Mouse (Mus musculus) heart, postnatal 25 days (tissue): ENCODE data around the gene Myo3b. TPM values are rescaled to one million over a fixed set of nuclear protein-coding genes. Genes with fewer than 3 reads are reported as not detected.

Experiments used
- DNase-seq: peaks from one replicate; pipeline ENCODE4 v3.0.0; 2022; ENCODE audit warnings: low spot score
- intact Hi-C: fragments of 180-260 bp; cut with DNase I; formaldehyde crosslinking; loops from one replicate; pipeline ENCODE4 v1.15.1; 2025
- total RNA-seq, 2 experiments: library from RNA; stranded (reverse); gene quantifications; 2 replicates each; pipeline ENCODE4 v1.2.3; 2021

Myo3b gene
- total RNA-seq, 2 experiments from 2014 or later, result not detected

DNA sequence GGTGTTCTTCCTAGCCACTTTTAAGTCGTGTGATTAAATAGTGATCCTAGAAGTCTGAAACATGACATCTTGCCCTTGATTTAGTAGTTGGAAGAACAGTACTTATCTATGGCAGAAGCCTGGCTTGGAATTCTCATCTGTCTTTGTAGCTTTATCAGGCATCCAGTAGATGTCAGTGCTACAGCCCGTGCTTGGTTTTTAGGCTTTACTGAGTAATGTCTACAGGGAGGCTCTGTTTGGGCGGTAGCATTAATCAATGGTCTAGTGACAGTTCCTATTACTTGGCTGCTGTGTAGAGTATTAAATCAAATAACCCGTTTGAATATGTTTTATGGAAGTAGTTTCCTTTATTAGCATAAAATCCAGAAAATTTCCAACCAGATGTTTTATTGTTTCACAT, 210.9 kb downstream of the Myo3b start:
- intact Hi-C loops, result no loop called here
- no peak for DNase-seq

GRCm38 (mm10) chr2:70251256-70251655, 212.3 kb downstream of the Myo3b start:
- intact Hi-C loops, result no loop called here
- DNase-seq, result no peak

DNA sequence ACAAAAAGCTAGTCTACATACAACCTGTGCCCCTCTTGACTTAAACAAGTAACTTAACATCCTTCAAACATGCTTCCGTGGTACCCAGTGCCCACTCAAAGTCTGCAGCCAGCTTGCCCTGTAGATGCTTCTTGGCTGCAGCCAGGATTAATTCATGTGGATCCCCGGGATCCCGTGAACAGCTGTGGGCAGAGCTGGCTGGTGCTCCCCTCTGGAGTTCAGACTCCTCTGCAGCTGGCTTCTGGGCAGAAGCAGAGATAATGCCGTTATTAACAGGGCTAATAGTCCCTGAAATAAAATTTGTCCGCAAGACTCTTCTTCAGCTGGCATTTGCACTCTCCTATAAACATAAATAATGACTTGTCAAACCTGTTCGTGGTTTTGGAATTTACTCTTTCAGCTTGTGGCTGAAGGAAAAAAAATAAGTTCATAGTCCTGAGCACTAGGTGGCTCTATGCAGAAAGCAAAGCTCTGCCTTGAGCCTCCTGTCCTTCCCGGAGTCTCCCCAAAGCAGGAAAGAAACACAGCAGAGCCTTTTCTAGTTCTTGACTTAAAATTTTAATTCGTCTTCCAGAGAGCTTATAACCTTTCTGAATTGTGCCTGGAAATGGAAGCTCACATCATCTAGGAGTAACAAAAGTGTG, 220.6 kb downstream of the Myo3b start:
- DNase-seq, result no peak
- intact Hi-C loops, result no loop called here

DNA sequence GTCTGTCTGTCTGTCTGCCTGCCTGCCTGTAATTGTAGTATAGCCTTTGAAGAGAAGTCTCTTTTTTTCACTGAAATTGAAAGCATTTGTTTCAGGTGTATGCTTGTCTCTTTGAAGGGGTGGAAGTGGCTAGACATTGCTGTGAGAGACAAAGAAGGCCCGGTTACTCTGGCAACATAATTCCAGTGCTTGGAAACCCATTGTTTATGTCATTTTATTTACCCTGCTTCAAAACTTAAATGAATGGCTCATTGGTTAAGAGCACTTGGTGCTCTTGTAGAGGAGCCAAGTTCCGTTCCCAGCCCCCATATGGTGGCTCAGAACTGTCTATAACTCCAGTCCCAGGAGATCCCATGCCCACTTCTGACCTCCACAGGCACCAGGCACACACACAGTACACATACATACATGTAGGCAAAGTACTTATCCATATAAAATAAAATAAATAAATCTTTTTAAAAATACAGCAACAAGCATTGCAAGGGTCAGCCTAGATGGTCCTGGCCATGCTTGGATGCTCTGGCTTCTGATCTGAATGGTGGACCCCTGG, 221.8 kb downstream of the Myo3b start:
- no peak for DNase-seq
- intact Hi-C loops, result no loop called here

GRCm38 (mm10) chr2:70261703-70262564, 223.0 kb downstream of the Myo3b start:
- intact Hi-C loops, result no loop called here
- no peak for DNase-seq

DNA sequence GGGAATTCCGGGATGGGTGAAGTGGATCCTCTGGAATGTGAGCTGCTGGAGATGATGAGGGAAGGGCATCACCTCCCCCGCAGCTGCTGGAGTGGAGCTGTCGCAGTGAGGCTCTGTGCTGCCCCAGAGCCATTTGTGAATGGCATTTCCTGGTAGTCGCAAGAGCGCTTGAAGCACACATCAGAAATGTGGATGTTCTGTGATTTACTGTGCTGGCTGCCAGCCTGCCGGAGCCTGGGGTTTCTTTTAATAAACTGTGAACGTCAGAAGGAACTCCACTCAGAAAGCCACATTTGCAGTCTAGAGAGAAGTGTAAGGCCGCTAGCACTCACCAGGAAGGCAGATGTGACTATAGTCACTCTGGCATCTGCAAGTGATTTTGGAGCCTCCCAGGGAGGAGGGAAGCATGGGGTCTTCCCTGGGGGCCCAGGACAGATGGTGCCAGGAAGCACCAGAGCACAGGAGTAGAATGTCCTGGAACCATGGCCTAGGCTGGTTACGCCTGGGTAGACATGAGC, 223.7 kb downstream of the Myo3b start:
- no peak for DNase-seq
- intact Hi-C loops, result no loop called here

GRCm38 (mm10) chr2:70278425-70279277, 239.7 kb downstream of the Myo3b start:
- no peak for DNase-seq
- intact Hi-C loops, result loop anchor here (5.0 kb wide), 1 partner anchor 264 kb away; no protein-coding TSS in a partner anchor

GRCm38 (mm10) chr2:70284109-70284508, 245.2 kb downstream of the Myo3b start:
- intact Hi-C loops, result no loop called here
- DNase-seq, result no peak

DNA sequence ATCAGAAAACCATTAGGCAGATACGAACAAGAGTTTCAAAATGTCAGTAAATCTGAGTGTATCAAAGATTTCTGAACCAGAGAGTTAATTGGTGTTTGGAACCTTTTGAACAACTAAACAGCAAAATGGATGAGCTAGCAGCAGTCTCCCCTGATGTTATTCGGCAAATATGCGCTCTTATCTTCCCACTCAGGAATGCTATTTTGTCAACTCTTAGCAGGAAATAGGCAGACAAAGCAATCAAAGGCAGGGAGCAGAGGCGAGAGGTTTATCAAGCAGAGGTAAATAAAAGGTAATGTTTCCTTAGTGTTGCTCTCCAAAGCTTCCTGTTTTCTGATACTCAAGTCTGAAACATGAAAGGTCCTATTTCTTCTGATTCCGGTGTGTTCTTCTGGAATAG, 252.1 kb downstream of the Myo3b start:
- intact Hi-C loops, result no loop called here
- DNase-seq, result no peak

DNA sequence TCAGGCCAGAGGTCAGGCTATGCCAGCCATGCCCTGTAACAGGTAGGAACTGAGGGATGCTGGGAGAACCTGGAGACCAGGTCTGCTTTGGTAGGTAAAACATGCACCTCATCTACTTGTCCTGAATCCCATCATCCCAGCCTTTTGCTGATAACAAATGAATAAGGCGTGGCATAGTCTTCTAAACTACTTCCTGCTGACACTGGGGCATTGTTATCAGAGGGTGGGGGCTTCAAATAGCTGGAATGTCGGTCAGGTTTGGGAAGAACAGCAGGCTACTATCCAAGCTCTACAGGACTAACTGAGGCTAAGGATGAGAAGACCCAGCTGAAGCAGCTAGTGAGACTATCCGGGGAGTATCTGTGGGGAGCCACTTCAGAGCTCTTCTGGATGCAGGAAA, 253.8 kb downstream of the Myo3b start:
- intact Hi-C loops, result no loop called here
- DNase-seq, result no peak

- intact Hi-C loops, result no loop called here
- DNase-seq, result no peak
Measured at GRCm38 (mm10) chr2:70302905-70303304, 264.0 kb downstream of the Myo3b start.

DNA sequence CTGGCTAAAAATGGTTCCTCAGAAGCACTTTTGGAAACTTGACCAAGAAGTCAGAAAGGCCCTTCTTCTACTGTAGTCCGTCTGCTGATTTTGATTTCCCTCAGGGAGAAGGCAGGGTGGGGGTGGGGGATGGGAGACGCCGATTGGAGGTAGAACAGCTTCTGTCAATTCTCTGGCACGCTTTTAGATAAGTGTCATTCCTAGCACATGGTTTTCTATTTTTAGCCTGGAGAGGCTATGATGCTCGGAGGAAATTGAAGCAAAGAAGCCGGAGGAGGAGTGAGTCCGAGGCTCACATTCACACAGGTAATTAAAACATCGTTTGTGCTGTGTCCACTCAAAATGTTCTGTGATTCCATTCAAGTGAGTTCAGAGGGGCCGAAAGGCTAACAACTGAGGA, 276.2 kb downstream of the Myo3b start:
- intact Hi-C loops, result no loop called here
- DNase-seq, result no peak

DNA sequence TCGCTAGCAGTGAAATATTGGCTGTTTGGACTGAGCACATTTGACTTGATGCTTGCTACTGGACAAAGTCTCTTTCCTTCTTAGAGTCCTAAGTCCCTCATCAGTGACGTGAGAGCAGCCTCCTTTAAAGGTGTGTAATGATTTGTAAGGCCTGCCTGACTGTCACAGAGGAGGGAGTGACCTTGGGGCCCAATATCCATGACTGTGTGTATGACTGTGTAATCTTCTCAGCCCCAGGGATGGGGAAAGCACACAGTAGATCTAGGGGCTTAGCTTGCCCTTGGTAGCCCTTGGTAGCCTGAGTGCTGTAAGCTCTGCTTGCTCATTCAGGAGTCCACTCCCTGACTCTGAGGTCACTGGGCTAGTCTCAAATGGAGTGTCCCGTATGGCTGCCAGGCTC, 276.8 kb downstream of the Myo3b start:
- no peak for DNase-seq
- intact Hi-C loops, result no loop called here

DNA sequence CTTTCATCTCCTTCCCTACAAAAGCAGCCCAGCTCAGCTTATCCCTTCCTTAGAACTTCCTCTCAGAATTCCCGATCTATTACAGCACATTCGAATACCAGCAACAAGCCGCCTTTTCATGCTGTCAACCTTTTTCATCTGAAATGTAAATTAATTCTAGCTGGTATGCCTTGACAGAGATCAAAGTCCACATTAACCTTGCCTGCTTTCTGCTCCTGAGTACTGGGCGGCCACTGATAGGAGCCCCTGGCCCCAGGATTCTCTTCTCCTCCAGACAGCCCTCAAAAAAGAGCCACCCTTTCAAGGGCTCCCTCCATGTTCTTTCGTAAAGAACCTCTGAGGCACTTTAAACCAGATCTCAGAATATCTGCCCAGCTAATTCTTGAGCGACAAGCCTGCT, 278.9 kb downstream of the Myo3b start:
- intact Hi-C loops, result no loop called here
- no peak for DNase-seq

DNA sequence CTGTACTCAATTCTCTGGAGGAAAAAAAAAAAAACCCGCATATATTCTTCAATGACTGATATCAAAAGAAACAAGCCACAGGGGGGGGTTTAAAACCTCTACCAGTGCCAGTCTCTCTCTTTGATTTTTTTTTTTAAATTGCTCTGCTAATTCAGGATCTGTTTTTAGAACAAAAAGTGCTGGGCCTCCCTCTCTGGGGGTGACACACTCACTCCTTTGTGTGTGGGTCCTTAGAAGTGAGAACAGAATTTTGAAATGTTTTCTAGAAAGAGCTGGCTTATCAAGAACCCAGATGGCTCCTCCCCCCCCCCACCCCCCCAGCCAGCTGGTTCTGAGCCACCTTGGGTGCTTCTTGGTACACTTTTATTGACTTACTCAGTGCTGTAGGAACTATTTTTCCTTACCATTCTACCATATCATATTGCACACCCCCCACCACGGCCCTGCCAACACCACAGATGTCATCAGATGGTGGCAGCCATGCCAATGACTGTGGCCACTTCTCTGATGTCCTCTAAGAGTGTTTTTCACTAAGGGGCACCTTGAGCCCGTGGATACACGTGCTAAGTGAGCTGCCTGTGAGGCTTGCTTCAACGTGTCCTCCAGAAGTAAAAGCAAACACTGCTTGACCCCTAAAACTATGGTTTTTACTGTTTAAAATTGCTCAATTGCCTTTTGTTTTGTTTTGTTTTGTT, 280.1 kb downstream of the Myo3b start:
- DNase-seq, result no peak

GRCm38 (mm10) chr2:70322767-70323166, 283.8 kb downstream of the Myo3b start:
- intact Hi-C loops, result no loop called here
- no peak for DNase-seq

More for the DNA sequence above, 280.1 kb downstream of the Myo3b start:
- intact Hi-C loops, result no loop called here

- intact Hi-C loops, result no loop called here
- DNase-seq, result no peak
Measured at GRCm38 (mm10) chr2:70327602-70328001, 288.7 kb downstream of the Myo3b start.

DNA sequence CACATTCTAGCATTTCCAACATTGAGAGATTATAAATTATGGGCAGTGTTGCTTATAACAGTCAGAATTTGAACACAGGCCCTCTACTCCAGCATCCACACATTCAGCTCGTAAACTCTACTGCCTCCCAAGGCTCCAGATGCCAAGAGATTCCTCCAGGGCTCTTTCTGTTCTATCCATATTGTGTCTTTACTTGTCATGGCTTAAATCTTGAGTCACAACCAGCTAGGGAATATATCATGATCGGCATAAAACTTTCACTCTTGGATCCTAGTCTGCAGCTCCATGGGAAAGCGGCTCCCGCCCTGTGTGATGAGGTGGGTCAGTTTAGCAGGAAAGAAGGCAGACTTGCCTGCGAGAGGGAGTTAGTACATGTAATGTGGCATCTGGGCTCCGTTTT, 294.0 kb downstream of the Myo3b start:
- intact Hi-C loops, result no loop called here
- no peak for DNase-seq

- DNase-seq, result no peak
- intact Hi-C loops, result no loop called here
Measured at GRCm38 (mm10) chr2:70333553-70333952, 294.6 kb downstream of the Myo3b start.
